Mouse (Mus musculus) T-helper 17 cell (primary cell): Measurements from ENCODE around the gene Efna5.

Source experiments
- in situ Hi-C, 2 experiments: fragments of 300-600 bp; cut with MboI, MseI; formaldehyde crosslinking; loops; 1 replicate in 1 of 2; 2 replicates in 1 of 2; pipeline ENCODE4 v1.15.1; 2025; ENCODE audit warnings: high pct_unique_total_duplicates in 2 of 2

Efna5 gene

DNA sequence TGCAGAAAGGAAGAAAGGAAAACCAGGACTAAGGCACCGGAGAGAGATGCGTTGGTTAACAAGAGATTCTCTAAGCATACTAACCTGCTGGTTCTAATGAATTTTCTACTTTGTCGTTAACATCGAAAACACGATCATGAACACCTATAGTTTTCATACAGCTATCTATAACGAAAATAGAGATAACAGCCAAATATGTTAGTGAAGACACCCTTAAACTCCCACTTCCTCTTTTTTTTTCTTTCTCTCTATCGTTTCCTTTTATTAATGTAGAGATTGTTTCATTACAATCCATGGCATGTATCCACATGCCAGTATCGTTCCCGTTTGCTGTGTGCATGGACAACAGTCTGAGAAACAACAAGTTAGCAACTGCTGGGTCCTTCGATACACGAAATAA is 267.9 kb downstream of the Efna5 start:
- in situ Hi-C loops = no loop called here

GRCm38 (mm10) chr17:62608145-62608544 is 273.0 kb downstream of the Efna5 start:
- in situ Hi-C loops = no loop called here

DNA sequence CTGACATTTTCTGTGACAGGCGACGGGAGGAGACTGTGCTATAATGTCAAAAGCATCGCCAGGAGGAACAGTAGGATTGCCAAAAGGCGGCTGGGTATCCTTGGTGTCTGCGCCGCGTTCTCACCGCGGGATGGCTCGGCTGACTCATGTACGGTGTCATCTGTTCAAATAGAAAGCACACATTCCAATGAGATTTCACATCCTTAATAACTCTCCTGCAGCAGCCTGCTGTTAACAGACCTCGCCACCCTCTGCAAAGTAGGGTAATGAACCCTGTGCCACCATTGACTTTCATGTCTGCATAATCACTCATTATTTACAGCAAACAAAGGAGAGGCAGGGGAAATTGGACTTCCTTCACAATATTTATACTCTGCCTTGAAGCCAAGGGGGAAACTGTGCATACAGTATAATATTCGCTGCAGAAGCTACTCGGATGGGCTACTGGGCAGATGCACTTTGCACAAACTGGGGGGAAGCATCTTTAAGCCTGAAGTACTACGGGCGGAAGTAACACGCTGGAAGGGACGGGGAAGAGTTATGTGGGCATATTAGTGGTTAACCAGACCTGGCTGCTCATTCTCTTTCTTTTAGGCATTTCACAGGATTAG is 273.7 kb downstream of the Efna5 start:
- in situ Hi-C loops = no loop called here

GRCm38 (mm10) chr17:62606681-62607080 is 274.4 kb downstream of the Efna5 start:
- in situ Hi-C loops = no loop called here

DNA sequence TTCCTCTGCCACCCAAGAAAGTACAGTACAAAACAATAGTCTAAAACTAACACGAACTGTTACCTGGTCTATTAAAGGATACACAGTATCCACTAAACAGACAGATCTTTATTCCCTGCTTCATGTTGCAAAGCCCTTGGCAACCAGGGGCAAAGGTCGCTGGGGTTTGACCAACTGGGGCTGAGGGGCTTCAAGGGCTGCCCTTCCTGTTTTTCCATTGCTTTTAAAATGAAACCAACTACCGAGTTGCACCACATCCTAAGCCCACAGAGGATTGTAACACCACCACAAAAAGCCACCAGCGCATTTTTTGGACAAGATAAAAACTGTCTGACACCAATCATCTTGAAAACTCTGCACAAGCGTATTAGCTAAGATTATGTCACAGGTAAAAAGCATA is 276.8 kb downstream of the Efna5 start:
- in situ Hi-C loops = no loop called here

DNA sequence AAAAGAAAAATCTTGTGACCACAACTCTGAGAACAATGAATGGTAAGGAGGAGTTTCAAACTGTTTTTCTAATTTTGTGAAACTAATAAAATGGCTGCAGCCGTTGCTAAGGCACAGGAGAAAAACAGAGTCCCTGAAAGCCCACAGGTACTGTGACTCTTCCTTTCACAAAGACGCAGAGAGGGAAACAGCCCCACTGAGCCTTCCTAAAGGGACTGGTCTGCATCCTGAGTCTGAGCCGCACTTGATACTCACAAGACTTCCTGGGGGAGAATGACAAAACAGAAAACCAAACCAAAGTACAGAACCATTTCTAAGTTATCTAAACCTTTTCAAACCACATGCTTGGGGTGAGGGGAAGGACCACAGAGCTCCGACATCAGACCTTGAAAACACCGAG is 277.5 kb downstream of the Efna5 start:
- in situ Hi-C loops = no loop called here

GRCm38 (mm10) chr17:62598716-62599490 is 282.2 kb downstream of the Efna5 start:
- in situ Hi-C loops = no loop called here

DNA sequence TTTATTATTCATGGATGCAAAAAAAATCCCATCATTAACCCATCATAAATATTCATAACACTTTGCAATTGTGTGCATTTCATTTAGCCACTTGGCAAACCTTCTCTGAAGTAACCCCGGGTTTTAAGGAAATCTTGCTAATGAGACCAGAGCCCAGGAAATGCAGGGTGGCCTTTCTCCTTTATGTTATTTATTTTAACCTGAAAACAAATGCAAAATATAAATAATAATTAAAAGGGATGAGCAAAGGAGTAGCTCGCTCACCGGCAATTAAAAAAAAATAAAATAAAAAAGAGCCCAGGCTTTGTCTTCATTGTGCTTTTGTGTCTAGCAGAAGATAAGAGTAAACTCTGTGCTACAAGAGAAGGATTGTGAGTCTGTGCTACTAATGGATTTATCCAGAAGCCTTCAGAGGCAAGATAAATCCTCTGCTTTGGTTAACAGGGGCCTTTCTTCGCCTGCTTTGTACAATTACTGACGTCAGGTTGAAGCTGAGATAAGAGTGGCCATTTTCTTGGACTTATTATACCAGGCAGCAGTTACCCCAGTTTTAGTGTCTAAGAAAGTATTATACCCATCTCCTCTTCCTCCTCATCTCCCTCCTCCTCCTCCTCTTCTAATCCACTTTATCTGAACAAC is 288.6 kb downstream of the Efna5 start:
- in situ Hi-C loops = no loop called here

DNA sequence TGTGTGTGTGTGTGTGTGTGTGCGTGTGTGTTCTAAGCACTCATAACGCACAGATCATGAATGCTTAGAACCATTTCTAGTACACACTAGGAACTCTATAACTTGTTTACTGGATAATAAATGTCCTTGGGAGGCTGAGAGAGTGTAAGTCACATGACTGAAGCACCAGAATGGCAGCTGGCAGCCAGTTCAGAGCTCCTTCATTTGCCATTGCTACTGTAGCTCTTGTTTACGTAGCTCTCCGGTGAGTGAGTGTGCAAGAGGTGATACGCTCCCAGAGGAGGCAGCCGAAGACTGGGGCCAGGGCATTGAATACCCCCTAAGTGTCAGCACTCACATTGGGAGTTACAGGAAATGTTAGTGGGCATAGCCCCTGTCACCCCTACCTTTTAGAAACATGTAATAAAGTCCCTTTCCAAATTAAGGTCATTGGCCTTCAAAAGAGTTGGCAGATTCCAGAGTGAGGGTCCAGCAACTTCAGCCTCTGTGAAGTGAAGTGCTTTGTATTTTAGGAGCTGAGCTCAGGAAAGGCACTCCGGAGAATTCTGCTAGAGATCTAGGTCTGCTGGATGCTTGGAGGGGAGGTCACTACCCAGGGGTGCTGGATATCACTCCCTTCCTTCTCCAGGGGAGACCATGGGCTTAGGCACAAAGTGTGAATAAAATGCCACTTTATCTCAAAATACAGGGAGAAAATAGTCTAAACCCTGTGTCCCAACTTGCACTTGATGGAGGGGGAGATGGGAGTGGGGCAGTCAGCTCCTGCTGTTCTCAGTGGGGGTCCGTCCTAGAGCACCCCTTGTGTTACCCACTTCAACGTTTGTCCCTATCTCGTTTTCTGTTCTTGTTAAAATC is 289.3 kb downstream of the Efna5 start:
- in situ Hi-C loops = no loop called here

- in situ Hi-C loops = no loop called here
These were observed 290.2 kb downstream of the Efna5 start for GRCm38 (mm10) chr17:62590685-62591460.

DNA sequence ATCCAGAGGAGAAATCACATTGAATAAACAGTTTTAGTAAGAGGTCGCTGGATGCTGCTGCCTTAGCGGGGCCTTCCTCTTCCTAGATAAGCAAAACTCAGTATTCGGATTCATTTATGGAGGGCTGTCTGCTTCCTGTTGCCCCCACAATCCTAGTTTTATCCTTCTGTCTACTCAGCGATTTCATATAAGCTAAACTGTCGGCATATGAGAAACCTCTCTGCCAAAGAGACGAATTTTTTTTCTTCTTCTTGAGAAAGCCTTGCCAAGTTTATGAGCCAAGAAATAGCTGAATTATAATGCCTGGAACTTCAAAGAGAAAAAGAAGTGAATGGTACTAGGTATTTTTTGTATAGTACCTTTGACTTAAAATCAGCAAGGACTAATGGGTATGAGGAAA is 301.0 kb downstream of the Efna5 start:
- in situ Hi-C loops = no loop called here

DNA sequence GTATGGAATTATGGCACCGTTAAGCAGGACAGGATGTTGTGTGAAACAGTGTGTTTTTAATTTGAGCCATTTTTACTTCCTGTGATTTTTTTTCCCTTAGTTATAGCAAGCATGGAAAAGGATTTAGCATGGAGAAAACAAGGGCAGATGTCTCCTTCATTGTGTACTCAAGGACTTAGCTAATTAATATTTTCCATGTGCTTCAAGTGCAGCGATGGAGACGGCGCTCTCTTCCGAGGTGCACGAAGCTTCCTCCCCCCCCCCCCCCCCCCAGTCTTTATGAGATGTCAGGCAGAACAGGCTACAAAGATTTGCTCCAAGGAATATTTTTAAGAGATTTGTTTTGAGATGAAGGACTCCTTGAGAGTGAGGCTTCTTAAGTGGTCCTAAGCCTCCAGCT is 301.5 kb downstream of the Efna5 start:
- in situ Hi-C loops = no loop called here

GRCm38 (mm10) chr17:62574499-62575265 is 306.4 kb downstream of the Efna5 start:
- in situ Hi-C loops = no loop called here

- in situ Hi-C loops = no loop called here
These were observed 311.0 kb downstream of the Efna5 start for GRCm38 (mm10) chr17:62570101-62570500.

DNA sequence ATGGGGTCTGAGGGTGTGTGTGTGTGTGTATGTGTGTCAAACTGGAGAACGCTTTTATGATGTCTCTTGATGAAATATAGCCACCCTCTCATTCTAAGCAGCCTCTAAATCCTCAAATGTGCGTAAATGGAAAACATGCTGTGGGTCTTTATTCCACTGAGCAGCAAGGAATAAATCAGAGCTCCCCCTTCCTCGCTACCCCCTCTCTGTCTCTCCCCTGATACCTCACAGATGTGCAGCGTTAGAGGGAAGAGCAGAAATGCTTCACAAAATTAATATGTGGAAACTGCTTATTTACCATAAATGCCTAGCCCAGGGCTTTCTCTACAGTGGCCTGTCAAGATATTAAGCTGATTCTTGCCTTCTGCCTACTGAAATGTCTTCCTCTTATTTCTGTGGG is 313.1 kb downstream of the Efna5 start:
- in situ Hi-C loops = no loop called here

GRCm38 (mm10) chr17:62565632-62566031 is 315.5 kb downstream of the Efna5 start:
- in situ Hi-C loops = no loop called here

DNA sequence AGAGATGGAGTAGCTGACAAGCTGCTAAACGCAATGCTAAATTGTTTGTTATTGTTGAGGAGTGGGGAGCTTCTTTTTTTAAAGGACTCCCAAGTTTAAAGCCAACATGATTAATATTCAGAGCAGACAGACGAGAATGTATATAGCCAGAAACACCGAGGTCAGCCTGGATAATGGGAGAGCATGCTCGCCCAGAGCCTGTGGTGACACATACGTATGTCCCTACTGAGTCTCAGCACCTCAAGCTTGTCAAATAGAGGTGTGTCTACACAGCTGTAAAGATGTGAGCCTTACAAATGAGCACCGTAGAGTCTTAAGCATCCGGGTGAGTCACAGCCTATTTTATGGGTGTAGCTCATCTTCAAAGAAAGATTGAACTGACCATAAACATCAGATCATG is 318.7 kb downstream of the Efna5 start:
- in situ Hi-C loops = no loop called here

- in situ Hi-C loops = no loop called here
These were observed 323.9 kb downstream of the Efna5 start for GRCm38 (mm10) chr17:62557215-62557614.
